Mouse (Mus musculus) megakaryocyte-erythroid progenitor cell, adult 5 weeks (primary cell): ENCODE data around the gene Glra1. TPM values are rescaled to one million over a fixed set of nuclear protein-coding genes. Genes with fewer than 3 reads are reported as not detected.

Experiments
- polyA plus RNA-seq: library from polyadenylated mRNA; stranded (reverse); fragments of >175 nt; gene quantifications from 2 replicates; pipeline ENCODE4 v1.2.3, GENCODE M21; 2012

Gene Glra1
- polyA plus RNA-seq = not detected in 2 replicates

DNA sequence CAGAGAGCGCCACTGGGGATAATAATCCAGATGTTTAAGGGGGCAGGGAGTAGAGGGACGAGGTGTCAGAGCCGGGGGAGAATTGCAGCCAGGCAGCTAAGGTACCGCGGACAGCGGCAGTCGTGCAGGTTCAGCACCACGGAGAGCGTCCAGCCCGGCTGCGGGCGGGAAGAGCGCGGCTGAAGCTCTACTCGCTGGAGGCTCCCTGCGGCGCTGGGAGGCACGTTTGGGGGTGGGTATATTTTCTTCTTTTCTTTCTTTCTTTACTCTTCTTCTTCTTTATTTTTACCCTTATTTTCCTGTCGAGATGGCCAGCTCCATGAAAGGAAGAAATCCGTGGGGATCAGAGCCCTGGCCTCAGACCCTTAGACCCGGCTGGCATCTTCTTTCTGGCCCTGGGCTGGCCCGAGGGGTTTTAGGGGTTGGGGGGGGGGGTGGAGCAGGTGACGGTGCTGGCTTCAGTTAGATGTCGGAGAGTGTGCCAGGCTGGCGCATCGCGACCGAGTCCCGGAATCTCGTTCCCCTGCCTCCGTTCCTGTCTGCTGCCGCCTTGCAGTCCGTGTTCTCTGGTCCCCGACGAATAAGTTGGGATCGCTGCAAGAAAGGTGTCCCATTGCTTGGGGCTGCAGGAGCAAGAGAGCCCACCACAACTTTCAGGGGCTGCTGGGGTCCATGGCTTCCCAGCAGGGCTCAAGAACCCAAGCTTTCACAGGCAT is at the start of gene Glra1:
Gene Glra1, minus strand, starts transcription at position 391 of the 716 bp plus-strand sequence.

DNA sequence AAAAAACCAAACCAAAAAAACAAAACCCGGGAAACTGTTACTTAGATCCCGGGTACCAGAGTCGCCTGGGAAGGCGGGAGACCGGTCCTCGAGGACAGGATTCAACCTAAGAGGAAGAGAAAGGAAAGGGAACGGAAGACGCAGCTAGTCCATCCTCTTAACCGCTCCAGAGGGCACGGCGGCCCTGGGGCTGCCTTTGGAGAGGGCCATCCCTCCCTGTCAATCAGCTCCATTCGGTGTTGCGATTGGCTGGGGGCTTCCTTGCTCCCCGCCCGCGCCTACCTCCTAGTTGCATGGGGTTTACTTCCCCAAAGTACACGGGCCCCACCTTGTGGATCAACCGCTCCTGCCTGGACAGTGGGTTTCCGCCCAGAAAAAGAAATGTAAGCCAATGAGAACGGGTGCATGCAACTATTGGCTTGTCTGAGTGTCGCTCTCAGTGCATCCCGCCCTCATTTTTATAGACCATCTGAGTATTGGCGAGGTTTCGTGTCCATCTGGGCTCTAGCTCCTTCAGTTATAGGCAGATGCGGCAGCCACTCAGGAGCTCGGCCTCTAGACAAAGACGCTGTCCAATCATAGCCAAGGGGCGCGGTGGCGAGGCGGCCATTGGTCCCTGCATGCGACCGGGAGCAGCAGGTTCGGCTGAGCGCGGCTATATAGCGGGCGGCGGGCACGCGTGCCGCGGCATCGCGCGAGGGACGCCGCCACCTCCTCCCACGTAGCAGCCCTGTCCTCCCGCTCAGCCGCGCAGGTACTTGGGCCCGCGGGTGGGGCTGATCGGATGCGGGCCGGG is 138.8 kb downstream of the Glra1 start, which contains the start of gene G3bp1:
Gene G3bp1, plus strand, starts transcription at position 638 of the 796 bp plus-strand sequence.

Other genes starting within 250 kb of the Glra1 start
- gene Sparc, start 185.0 kb downstream of the Glra1 start, polyA plus RNA-seq = 0.05 and 0.18 TPM in 2 replicates
- 72.1 and 74.5 TPM in 2 replicates for gene Atox1, start 147.0 kb downstream of the Glra1 start, polyA plus RNA-seq
- gene G3bp1, start 138.5 kb downstream of the Glra1 start, polyA plus RNA-seq = 287 and 292 TPM in 2 replicates